Mouse (Mus musculus) thymus, adult 2 months (tissue): ENCODE measurements around the gene Cldn4. TPM values are rescaled to one million over a fixed set of nuclear protein-coding genes. Genes with fewer than 3 reads are reported as not detected.

Source experiments
- DNase-seq: peaks from one replicate; pipeline ENCODE4 v3.0.0; 2021
- H3K27ac ChIP-seq: fragments of 200-500 bp; 2 replicates; pipeline ENCODE4 v1.5.1; 2012; ENCODE audit warnings: low read length, control low read depth; ENCODE audit not compliant: control insufficient read depth, insufficient read depth
- H3K27me3 ChIP-seq: fragments of 200-500 bp; 2 replicates; pipeline ENCODE4 v1.6.1; 2012; ENCODE audit warnings: mild to moderate bottlenecking, low read length, moderate library complexity, mixed read lengths; ENCODE audit not compliant: control insufficient read depth, insufficient read depth
- H3K36me3 ChIP-seq: fragments of 200-500 bp; 2 replicates; pipeline ENCODE4 v1.6.1; 2012; ENCODE audit warnings: mild to moderate bottlenecking, low read length, moderate library complexity; ENCODE audit not compliant: control insufficient read depth, insufficient read depth
- H3K4me1 ChIP-seq: fragments of 200-500 bp; replicated peaks from 2 replicates; pipeline ENCODE4 v1.6.1; 2012; ENCODE audit warnings: low read length; ENCODE audit not compliant: control insufficient read depth, insufficient read depth
- H3K4me3 ChIP-seq: fragments of 200-500 bp; 2 replicates; pipeline ENCODE4 v1.5.1; 2012; ENCODE audit warnings: mild to moderate bottlenecking, low read length, control low read depth, moderate library complexity; ENCODE audit not compliant: control insufficient read depth, insufficient read depth
- CTCF ChIP-seq: fragments of 200-500 bp; IDR thresholded peaks from 2 replicates; pipeline ENCODE4 v1.5.1; 2012; ENCODE audit warnings: mild to moderate bottlenecking, control low read depth, low read length, moderate library complexity, borderline replicate concordance; ENCODE audit not compliant: control insufficient read depth, poor library complexity, insufficient read depth; ENCODE audit errors: extremely low read depth
- POLR2A ChIP-seq: fragments of 200-500 bp; IDR thresholded peaks from 2 replicates; pipeline ENCODE4 v1.6.1; 2012; ENCODE audit warnings: mild to moderate bottlenecking, low read length, control low read depth, moderate library complexity; ENCODE audit not compliant: control insufficient read depth, poor library complexity, insufficient read depth; ENCODE audit errors: extremely low read depth
- WGBS: fragments of 180-500 bp; shearing (Covaris S2); methylation state at CpG from one replicate; pipeline ENCODE4 v1.1.7; 2018; 5-methylcytosine and 5-hydroxymethylcytosine counted together
- polyA plus RNA-seq: library from polyadenylated mRNA; depleted of rRNA; stranded (reverse); fragments of >200 nt; gene quantifications from 2 replicates; pipeline ENCODE4 v1.2.3, GENCODE M21; 2012

Cldn4 gene
- polyA plus RNA-seq, 1 experiment, result 57.8 TPM

DNA sequence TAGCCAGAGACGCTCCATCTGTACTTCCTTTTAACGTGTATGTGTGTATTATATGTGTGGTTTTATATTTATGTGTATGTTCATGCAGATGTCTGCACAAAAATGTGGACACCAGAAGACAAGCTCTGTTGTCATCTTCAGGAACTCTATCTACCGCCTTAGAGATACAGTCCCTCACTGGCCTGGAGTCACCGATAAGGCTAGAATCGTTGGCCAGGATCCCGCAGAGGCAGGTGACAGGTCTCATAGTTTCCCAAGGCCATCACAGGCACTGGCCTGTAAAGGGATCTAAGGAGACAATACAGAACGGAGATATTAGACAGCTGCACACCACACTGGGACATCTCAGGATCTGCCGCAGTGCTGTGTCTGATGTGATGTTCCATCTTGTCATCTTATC, 25.6 kb downstream of the Cldn4 start:
- Histone ChIP-seq H3K36me3 (no peaks in the 10 kb centered on the region), H3K4me3 (no peak overlapping the region), H3K27me3 (no peaks in the 10 kb centered on the region; the same call in 1 of the 2 replicates), H3K4me1 (no peaks in the 10 kb centered on the region), H3K27ac (no peak overlapping the region)
- WGBS, result 88% methylated on average over 8 of the region's 8 CpGs
- TF ChIP-seq POLR2A (no peak), CTCF (no peak)
- DNase-seq, result no peak

GRCm38 (mm10) chr5:134920106-134920687, 26.5 kb downstream of the Cldn4 start:
- Histone ChIP-seq H3K4me3 (no peak overlapping the region), H3K4me1 (no peaks in the 10 kb centered on the region), H3K27ac (no peak overlapping the region), H3K36me3 (no peaks in the 10 kb centered on the region), H3K27me3 (no peaks in the 10 kb centered on the region; the same call in 1 of the 2 replicates)
- WGBS, result 85% methylated on average over 6 of the region's 6 CpGs
- no peak for DNase-seq
- TF ChIP-seq CTCF, result no peak
- no peak for TF ChIP-seq POLR2A

GRCm38 (mm10) chr5:134919097-134919496, 27.6 kb downstream of the Cldn4 start:
- no peak for DNase-seq
- 89% methylated on average over 3 of the region's 3 CpGs for WGBS
- Histone ChIP-seq H3K36me3 (no peaks in the 10 kb centered on the region), H3K4me3 (no peak overlapping the region), H3K27ac (no peak overlapping the region), H3K27me3 (no peaks in the 10 kb centered on the region; the same call in 1 of the 2 replicates), H3K4me1 (no peaks in the 10 kb centered on the region)
- TF ChIP-seq POLR2A (no peak), CTCF (no peak)

DNA sequence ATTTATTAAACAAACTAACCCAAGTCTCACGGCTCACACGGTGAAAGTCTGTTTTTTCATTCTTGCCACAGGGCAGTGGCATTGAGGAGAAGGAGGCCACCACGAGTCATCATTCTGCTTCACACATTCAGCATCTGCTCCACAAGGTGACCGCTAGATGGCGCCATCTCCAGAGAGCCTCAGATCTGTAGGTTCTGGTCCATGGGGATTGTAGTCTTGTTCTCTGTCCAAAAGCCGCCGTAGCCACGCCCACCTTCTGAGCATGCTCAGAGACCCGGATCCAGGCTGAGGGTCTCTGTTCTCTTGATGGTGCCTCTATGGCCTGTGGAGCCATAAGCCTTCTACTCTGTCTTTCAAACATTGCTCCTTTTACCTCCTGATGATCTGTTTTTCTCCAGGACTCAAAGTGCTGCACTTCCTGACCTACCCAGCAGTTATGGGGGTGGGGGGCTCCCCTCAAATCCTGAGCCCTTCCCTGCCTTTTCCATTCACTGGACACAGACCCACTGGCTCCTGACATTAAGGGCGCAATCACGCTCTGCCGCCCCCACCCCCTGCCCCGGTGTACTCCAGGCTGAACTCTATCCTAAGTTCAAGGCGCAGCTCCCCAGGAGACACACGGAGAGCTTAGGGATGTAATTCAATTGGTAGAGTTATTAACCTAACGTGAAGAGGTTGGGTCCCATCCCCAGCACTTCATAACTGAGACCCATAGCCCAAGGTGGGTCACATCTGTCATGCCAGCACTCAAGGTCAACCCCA, 28.5 kb downstream of the Cldn4 start:
- TF ChIP-seq CTCF (peak; percentile 80; the same call in 1 of the 2 replicates), POLR2A (no peak)
- DNase-seq, result peak; percentile 67
- no peaks in the 10 kb centered on the region; the same call in 1 of the 2 replicates for H3K27me3 ChIP-seq
- no peaks in the 10 kb centered on the region for H3K36me3 ChIP-seq
- no peak overlapping the region for H3K27ac ChIP-seq
- WGBS, result 52% methylated on average over 16 of the region's 16 CpGs
- H3K4me1 ChIP-seq, result no peaks in the 10 kb centered on the region
- H3K4me3 ChIP-seq, result no peak overlapping the region

DNA sequence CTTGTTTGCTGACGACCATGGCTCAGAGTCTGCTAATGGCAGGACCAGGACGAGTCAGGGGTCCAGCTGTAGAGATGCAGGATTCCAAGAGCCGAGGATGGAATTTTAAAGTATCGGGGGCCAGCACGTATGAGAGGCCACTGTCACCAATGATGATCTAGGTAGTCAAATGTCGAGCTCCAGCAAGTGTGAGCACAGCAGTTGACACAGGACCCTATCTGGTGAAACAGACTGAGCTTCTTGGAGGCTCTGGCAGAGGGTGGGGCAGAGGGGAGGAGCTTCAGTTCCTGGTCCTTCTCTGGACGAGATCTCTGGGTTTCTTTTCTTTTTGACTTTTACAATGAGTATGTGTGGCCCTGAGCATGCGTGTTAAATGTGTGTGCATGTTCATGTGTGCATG, 31.4 kb downstream of the Cldn4 start, which contains the start of gene Cldn13:
Gene Cldn13 (minus strand): TSS at position 216 of the 400 bp plus-strand sequence.
- Histone ChIP-seq H3K4me1 (no peaks in the 10 kb centered on the region), H3K36me3 (no peaks in the 10 kb centered on the region), H3K27ac (no peak within 1 kb of the TSS), H3K4me3 (no peak within 1 kb of the TSS), H3K27me3 (no peaks in the 10 kb centered on the region; the same call in 1 of the 2 replicates)
- DNase-seq, result no peak
- TF ChIP-seq CTCF (no peak), POLR2A (no peak)
- WGBS, result 85% methylated on average over 8 of the region's 8 CpGs

DNA sequence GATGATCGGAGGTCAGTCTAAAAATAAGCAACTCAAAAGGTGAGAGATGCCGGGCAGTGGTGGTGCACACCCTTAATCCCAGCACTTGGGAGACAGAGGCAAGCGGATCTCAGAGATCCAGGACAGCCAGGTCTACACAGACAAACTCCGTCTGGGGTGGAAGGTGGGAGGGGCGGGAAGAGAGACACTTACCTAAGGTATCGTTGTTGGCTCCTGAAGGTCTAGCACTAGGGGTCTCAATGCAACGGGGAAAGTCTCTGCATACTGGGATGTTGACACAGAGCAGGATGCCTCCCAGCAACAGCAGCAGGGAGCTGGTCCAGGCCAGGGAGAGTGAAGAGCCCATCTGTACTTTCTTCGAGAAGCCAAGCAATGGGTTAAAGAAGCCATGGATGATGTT, 32.2 kb downstream of the Cldn4 start:
- no peak for TF ChIP-seq CTCF
- TF ChIP-seq POLR2A, result no peak
- Histone ChIP-seq H3K27me3 (no peaks in the 10 kb centered on the region; the same call in 1 of the 2 replicates), H3K4me3 (no peak overlapping the region), H3K27ac (no peak overlapping the region), H3K4me1 (no peaks in the 10 kb centered on the region), H3K36me3 (no peaks in the 10 kb centered on the region)
- WGBS, result 96% methylated on average over 8 of the region's 8 CpGs
- no peak for DNase-seq
